In genomic region chr6:6852944-6853343, GRCm38 (mm10) we compare ENCODE assay signal across 24 mouse cellular contexts. TPM values are rescaled to one million over a fixed set of nuclear protein-coding genes. Genes with fewer than 3 reads are reported as not detected.
A peak's percentile ranks its signal among the peaks of the same experiment; 100 is the strongest.
DNase-seq lines count a peak whose midpoint lies in the region; ATAC-seq and TF ChIP-seq lines count a peak whose summit lies in the region.
"Had no signal": no experiment of that assay in that cellular context is flagged by ENCODE, and none has a peak within 500 bp of the region (broad histone marks: within the 10 kb centered on the region; RNA-seq: fewer than 3 reads in every experiment).

No protein-coding gene starts in this region.

- no peak for TF ChIP-seq POLR2A in kidney, adult 2 months (IDR thresholded peaks at IDR 0.05; ENCODE audit: low read depth, low read length)

- H3K4me3 ChIP-seq in forebrain, embryonic 13.5 days, result peak overlapping the region; percentile 10; the same call in 1 of the 2 replicates
- H3K4me3 ChIP-seq in forebrain, embryonic 10.5 days, result no peak overlapping the region
- no peak overlapping the region for H3K4me3 ChIP-seq in midbrain, embryonic 10.5 days
- H3K4me3 ChIP-seq in midbrain, embryonic 13.5 days (replicated peaks), result no peak overlapping the region
- H3K4me3 ChIP-seq in forebrain, embryonic 15.5 days, result no peak overlapping the region; the same call in 1 of the 2 replicates
- peak overlapping the region; percentile 4; the same call in 1 of the 2 replicates for H3K4me3 ChIP-seq in forebrain, postnatal 0 days (ENCODE audit: low read depth, low read length)
- H3K4me3 ChIP-seq in kidney, adult 2 months (ENCODE audit: insufficient read depth, low read depth, low read length), result no peak overlapping the region
- H3K4me3 ChIP-seq: embryonic facial prominence, embryonic 10.5 days; gastrocnemius, adult 2 months; heart, embryonic 10.5 days; kidney, embryonic 15.5 days had no signal

- no peaks in the 10 kb centered on the region for H3K36me3 ChIP-seq in forebrain, embryonic 13.5 days (ENCODE audit: poor library complexity, severe bottlenecking)
- no peaks in the 10 kb centered on the region for H3K36me3 ChIP-seq in forebrain, embryonic 10.5 days (replicated peaks)
- no peaks in the 10 kb centered on the region for H3K36me3 ChIP-seq in midbrain, embryonic 10.5 days
- no peaks in the 10 kb centered on the region for H3K36me3 ChIP-seq in midbrain, embryonic 13.5 days
- H3K36me3 ChIP-seq in forebrain, embryonic 15.5 days, result no peaks in the 10 kb centered on the region
- no peaks in the 10 kb centered on the region for H3K36me3 ChIP-seq in forebrain, postnatal 0 days (ENCODE audit: insufficient read depth)
- no peaks in the 10 kb centered on the region for H3K36me3 ChIP-seq in kidney, adult 2 months (ENCODE audit: control insufficient read depth, insufficient read depth, low read length)
- H3K36me3 ChIP-seq: embryonic facial prominence, embryonic 10.5 days; heart, embryonic 10.5 days; kidney, embryonic 15.5 days had no signal

- peaks cover 95% of the 10 kb centered on the region for H3K27me3 ChIP-seq in forebrain, embryonic 13.5 days
- H3K27me3 ChIP-seq in forebrain, embryonic 10.5 days (ENCODE audit: poor library complexity, severe bottlenecking), result peaks cover 100% of the 10 kb centered on the region
- peaks cover 100% of the 10 kb centered on the region for H3K27me3 ChIP-seq in midbrain, embryonic 10.5 days (ENCODE audit: low read depth, poor library complexity, severe bottlenecking)
- peaks cover 94% of the 10 kb centered on the region for H3K27me3 ChIP-seq in midbrain, embryonic 13.5 days
- H3K27me3 ChIP-seq in forebrain, embryonic 15.5 days, result peaks cover 75% of the 10 kb centered on the region
- H3K27me3 ChIP-seq in forebrain, postnatal 0 days (ENCODE audit: insufficient read depth, low read length), result peaks cover 42% of the 10 kb centered on the region
- peaks cover 12% of the 10 kb centered on the region for H3K27me3 ChIP-seq in kidney, adult 2 months (replicated peaks; ENCODE audit: control insufficient read depth, insufficient read depth, low read length)

- no peak for TF ChIP-seq CTCF in forebrain, postnatal 0 days (IDR thresholded peaks at IDR 0.05; ENCODE audit: low read depth)
- TF ChIP-seq CTCF in kidney, adult 2 months (conservative IDR thresholded peaks at IDR 0.05; ENCODE audit: insufficient read depth, insufficient read length, low read depth, low read length), result no peak

- 24% methylated on average over 3 of the region's 3 CpGs for WGBS in forebrain, embryonic 13.5 days
- WGBS in forebrain, embryonic 10.5 days, result 34% methylated on average over 3 of the region's 3 CpGs
- WGBS in midbrain, embryonic 10.5 days, result 22% methylated on average over 3 of the region's 3 CpGs
- WGBS in midbrain, embryonic 13.5 days, result 29% methylated on average over 3 of the region's 3 CpGs
- 33% methylated on average over 3 of the region's 3 CpGs for WGBS in forebrain, embryonic 15.5 days
- WGBS in forebrain, postnatal 0 days, result 40% methylated on average over 3 of the region's 3 CpGs
- WGBS in kidney, adult 2 months, result 42% methylated on average over 3 of the region's 3 CpGs

- no peak overlapping the region for H3K9ac ChIP-seq in forebrain, embryonic 13.5 days
- H3K9ac ChIP-seq in midbrain, embryonic 13.5 days (replicated peaks), result no peak overlapping the region
- 0 out of 2 replicates have a peak overlapping the region, but pooled peaks have one; percentile 0 for H3K9ac ChIP-seq in forebrain, embryonic 15.5 days (replicated peaks)
- H3K9ac ChIP-seq in forebrain, postnatal 0 days, result no peak overlapping the region
- H3K9ac ChIP-seq: kidney, embryonic 15.5 days had no signal

- H3K4me1 ChIP-seq in forebrain, embryonic 13.5 days, result peaks cover 26% of the 10 kb centered on the region
- peaks cover 23% of the 10 kb centered on the region for H3K4me1 ChIP-seq in forebrain, embryonic 10.5 days
- peaks cover 6% of the 10 kb centered on the region; the same call in 1 of the 2 replicates for H3K4me1 ChIP-seq in midbrain, embryonic 10.5 days
- H3K4me1 ChIP-seq in midbrain, embryonic 13.5 days (replicated peaks), result no peaks in the 10 kb centered on the region
- H3K4me1 ChIP-seq in forebrain, embryonic 15.5 days, result peaks cover 44% of the 10 kb centered on the region
- peaks cover 7% of the 10 kb centered on the region; the same call in 1 of the 2 replicates for H3K4me1 ChIP-seq in forebrain, postnatal 0 days (ENCODE audit: insufficient read depth)
- H3K4me1 ChIP-seq in kidney, adult 2 months (ENCODE audit: control insufficient read depth, insufficient read depth, low read length), result no peaks in the 10 kb centered on the region
- H3K4me1 ChIP-seq: heart, embryonic 10.5 days had no signal

- peak overlapping the region; percentile 56 for H3K4me2 ChIP-seq in forebrain, embryonic 13.5 days
- H3K4me2 ChIP-seq in midbrain, embryonic 13.5 days (replicated peaks), result no peak overlapping the region
- H3K4me2 ChIP-seq in forebrain, embryonic 15.5 days (replicated peaks), result peak overlapping the region; percentile 23; the same call in 1 of the 2 replicates
- H3K4me2 ChIP-seq in forebrain, postnatal 0 days (ENCODE audit: low read depth), result peak overlapping the region; percentile 53; the same call in 1 of the 2 replicates
- H3K4me2 ChIP-seq: kidney, embryonic 15.5 days had no signal

- no peak for DNase-seq in forebrain, embryonic 10.5 days (ENCODE audit: extremely low spot score, low spot score)
- DNase-seq in midbrain, embryonic 10.5 days (ENCODE audit: low spot score), result peak; percentile 14
- no peak for DNase-seq in forebrain, postnatal 0 days
- no peak for DNase-seq in kidney, adult 2 months
- DNase-seq: adrenal gland, adult 2 months; adrenal gland, postnatal 25 days; cerebellum, adult 2 months; cerebellum, postnatal 10 days; gastrocnemius, adult 2 months; gastrocnemius, postnatal 25 days; heart, adult 18-20 months; heart, postnatal 10 days; kidney, adult 18-20 months had no signal

- no peak for ATAC-seq in forebrain, embryonic 13.5 days
- ATAC-seq in midbrain, embryonic 13.5 days, result no peak
- ATAC-seq in forebrain, embryonic 15.5 days (replicated peaks), result no peak
- no peak for ATAC-seq in forebrain, postnatal 0 days
- ATAC-seq: hindbrain, postnatal 0 days had no signal

- H3K9me3 ChIP-seq in forebrain, embryonic 13.5 days (replicated peaks), result no peaks in the 10 kb centered on the region
- no peaks in the 10 kb centered on the region for H3K9me3 ChIP-seq in forebrain, embryonic 10.5 days
- H3K9me3 ChIP-seq in midbrain, embryonic 10.5 days (replicated peaks), result no peaks in the 10 kb centered on the region
- H3K9me3 ChIP-seq in midbrain, embryonic 13.5 days, result no peaks in the 10 kb centered on the region
- H3K9me3 ChIP-seq in forebrain, embryonic 15.5 days, result no peaks in the 10 kb centered on the region
- no peaks in the 10 kb centered on the region for H3K9me3 ChIP-seq in forebrain, postnatal 0 days (ENCODE audit: low read length)
- H3K9me3 ChIP-seq: embryonic facial prominence, embryonic 10.5 days; heart, embryonic 10.5 days; kidney, embryonic 15.5 days had no signal

- H3K27ac ChIP-seq in forebrain, embryonic 13.5 days, result 0 out of 2 replicates have a peak overlapping the region, but pooled peaks have one; percentile 1
- H3K27ac ChIP-seq in forebrain, embryonic 10.5 days, result no peak overlapping the region
- no peak overlapping the region for H3K27ac ChIP-seq in midbrain, embryonic 10.5 days (replicated peaks)
- H3K27ac ChIP-seq in midbrain, embryonic 13.5 days, result no peak overlapping the region
- H3K27ac ChIP-seq in forebrain, embryonic 15.5 days (replicated peaks), result peak overlapping the region; percentile 84
- 0 out of 2 replicates have a peak overlapping the region, but pooled peaks have one; percentile 10 for H3K27ac ChIP-seq in forebrain, postnatal 0 days (ENCODE audit: low read depth, low read length)
- H3K27ac ChIP-seq in kidney, adult 2 months (ENCODE audit: insufficient read depth, low read depth, low read length), result no peak overlapping the region
- H3K27ac ChIP-seq: embryonic facial prominence, embryonic 10.5 days; gastrocnemius, adult 2 months; heart, embryonic 10.5 days; hindbrain, postnatal 0 days; kidney, embryonic 15.5 days had no signal

RNA-seq across cellular contexts. Expression of gene Dlx6, which starts 10.2 kb away (rescaled TPM):
- 15.5 and 16.2 TPM in 2 replicates for polyA plus RNA-seq in forebrain, embryonic 13.5 days (2015; fragmentation: Nextera tagmentation; extraction: Ambion mirVana)
- 0.95 and 1.1 TPM in 2 replicates for polyA plus RNA-seq in forebrain, embryonic 10.5 days (2016; fragmentation: Nextera tagmentation; extraction: Ambion mirVana)
- 0.48 and 0.79 TPM in 2 replicates for polyA plus RNA-seq in midbrain, embryonic 10.5 days (2016; fragmentation: Nextera tagmentation; extraction: Ambion mirVana)
- polyA plus RNA-seq in midbrain, embryonic 13.5 days (2015; fragmentation: Nextera tagmentation; extraction: Ambion mirVana), result 3.1 and 4.4 TPM in 2 replicates
- polyA plus RNA-seq in forebrain, embryonic 15.5 days (2015; fragmentation: Nextera tagmentation; extraction: Ambion mirVana), result 13.2 and 14.7 TPM in 2 replicates
- total RNA-seq in forebrain, postnatal 0 days (2014; rRNA removed), result 19.7 and 28.9 TPM in 2 replicates
- polyA plus RNA-seq in forebrain, postnatal 0 days (2015; fragmentation: Nextera tagmentation; extraction: Ambion mirVana), result 3.7 and 4.9 TPM in 2 replicates
- not detected in 2 replicates for polyA plus RNA-seq in kidney, adult 2 months (2012; rRNA removed)
- total RNA-seq: adrenal gland, adult 2 months; ES-E14; gastrocnemius, adult 2 months; gastrocnemius, postnatal 25 days; heart, adult 18-20 months; hematopoietic stem cell, adult 5-6 weeks; hindbrain, postnatal 0 days had no signal
- polyA plus RNA-seq: adrenal gland, adult 2 months; cerebellum, adult 2 months; heart, embryonic 14.5 days; hindbrain, postnatal 0 days; intestine, embryonic 14.5 days; kidney, embryonic 15.5 days had no signal

RNA-seq across cellular contexts. Expression of gene Dlx5, which starts 28.9 kb away (rescaled TPM):
- polyA plus RNA-seq in forebrain, embryonic 13.5 days (2015; fragmentation: Nextera tagmentation; extraction: Ambion mirVana), result 84.5 and 91.5 TPM in 2 replicates
- 17.5 and 18.5 TPM in 2 replicates for polyA plus RNA-seq in forebrain, embryonic 10.5 days (2016; fragmentation: Nextera tagmentation; extraction: Ambion mirVana)
- polyA plus RNA-seq in midbrain, embryonic 10.5 days (2016; fragmentation: Nextera tagmentation; extraction: Ambion mirVana), result 4.5 and 8.9 TPM in 2 replicates
- 22.4 and 22.9 TPM in 2 replicates for polyA plus RNA-seq in midbrain, embryonic 13.5 days (2015; fragmentation: Nextera tagmentation; extraction: Ambion mirVana)
- polyA plus RNA-seq in forebrain, embryonic 15.5 days (2015; fragmentation: Nextera tagmentation; extraction: Ambion mirVana), result 81.5 and 84.7 TPM in 2 replicates
- total RNA-seq in forebrain, postnatal 0 days (2014; rRNA removed), result 6.5 and 12.9 TPM in 2 replicates
- 47.2 and 51.3 TPM in 2 replicates for polyA plus RNA-seq in forebrain, postnatal 0 days (2015; fragmentation: Nextera tagmentation; extraction: Ambion mirVana)
- polyA plus RNA-seq in kidney, adult 2 months (2012; rRNA removed), result not detected in 2 replicates
- total RNA-seq: adrenal gland, postnatal 25 days; ES-E14; gastrocnemius, adult 2 months; gastrocnemius, postnatal 25 days; hematopoietic stem cell, adult 5-6 weeks; hindbrain, postnatal 0 days had no signal
- polyA plus RNA-seq: cerebellum, adult 2 months; hindbrain, postnatal 0 days had no signal

Comparison
In these comparisons a context has a peak if more than half of its experiments do, and no peak if none do; other contexts are left out.
1. H3K27ac ChIP-seq: peak in forebrain, embryonic 13.5 days (single experiment), forebrain, embryonic 15.5 days (single experiment) and forebrain, postnatal 0 days (single experiment); none in forebrain, embryonic 10.5 days (single experiment), midbrain, embryonic 10.5 days (single experiment), midbrain, embryonic 13.5 days (single experiment) and kidney, adult 2 months (single experiment).
2. H3K4me3 ChIP-seq: peak in forebrain, embryonic 13.5 days (single experiment) and forebrain, postnatal 0 days (single experiment); none in forebrain, embryonic 10.5 days (single experiment), midbrain, embryonic 10.5 days (single experiment), midbrain, embryonic 13.5 days (single experiment), forebrain, embryonic 15.5 days (single experiment) and kidney, adult 2 months (single experiment).